Mouse (Mus musculus): ENCODE results near the gene Adamtsl1.

DNA sequence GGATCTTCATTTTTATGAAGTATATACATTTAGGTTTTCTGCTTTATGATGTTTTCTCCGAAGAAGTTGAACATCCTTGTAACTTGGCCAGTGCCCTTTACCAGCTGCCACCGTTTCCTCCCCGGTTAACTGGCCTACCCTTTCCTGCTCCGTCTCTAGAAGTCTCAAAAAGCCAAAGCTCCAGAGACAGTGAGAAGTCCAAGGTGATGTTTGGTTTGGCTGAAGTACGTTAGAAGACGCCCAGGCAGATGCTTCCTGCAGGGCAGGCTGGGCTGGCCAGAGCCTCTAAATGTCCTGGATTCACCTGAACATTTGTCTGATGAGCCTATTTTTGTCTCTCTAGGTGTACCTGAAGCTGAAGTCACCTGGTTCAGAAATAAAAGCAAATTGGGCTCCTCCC is 871.1 kb downstream of the Adamtsl1 start:
- TF ChIP-seq CTCF (IDR thresholded peaks at IDR 0.05; ENCODE audit: borderline replicate concordance, extremely low read depth, insufficient read depth, insufficient read length): no peak
- no peak for TF ChIP-seq POLR2A (IDR thresholded peaks at IDR 0.05; ENCODE audit: borderline replicate concordance, extremely low read depth, insufficient read depth, insufficient read length, poor library complexity, severe bottlenecking)

All from brain, embryonic 14.5 days (tissue).